Mouse (Mus musculus) megakaryocyte, adult 5-6 weeks (primary cell): Measurements from ENCODE around the gene Ebf1. TPM values are rescaled to one million over a fixed set of nuclear protein-coding genes. Genes with fewer than 3 reads are reported as not detected.

Experiments
- ATAC-seq: 2 replicates; pipeline ENCODE4 v1.8.0; 2016; ENCODE audit warnings: mild to moderate bottlenecking, inconsistent platforms; ENCODE audit not compliant: poor library complexity, severe bottlenecking
- total RNA-seq, 2 experiments: library from RNA; stranded (forward) in 1 of 2; stranded (reverse) in 1 of 2; fragments of 153-499, 151-499 nt in 1 of 2; fragments of 221-1000, 200-1000 nt in 1 of 2; gene quantifications; 2 replicates each; pipeline versions ENCODE4 v1.2.3 to v1.2.4; 2015 to 2017

Gene Ebf1
- total RNA-seq, 2 experiments from 2014 or later, result 0.09 TPM; not detected in 1

GRCm38 (mm10) chr11:44701221-44701810 lies 84.2 kb downstream of the Ebf1 start:
- no peak for ATAC-seq

- ATAC-seq, result no peak
Measured at GRCm38 (mm10) chr11:44701864-44702263, 84.7 kb downstream of the Ebf1 start.

- no peak for ATAC-seq
Measured at GRCm38 (mm10) chr11:44702716-44703486, 85.8 kb downstream of the Ebf1 start.

- ATAC-seq, result no peak
Measured at GRCm38 (mm10) chr11:44703951-44704350, 86.8 kb downstream of the Ebf1 start.

- ATAC-seq, result no peak
Measured at GRCm38 (mm10) chr11:44705811-44706210, 88.7 kb downstream of the Ebf1 start.

GRCm38 (mm10) chr11:44706386-44706785 lies 89.3 kb downstream of the Ebf1 start:
- no peak for ATAC-seq

GRCm38 (mm10) chr11:44707381-44708289 lies 90.5 kb downstream of the Ebf1 start:
- ATAC-seq, result no peak

- no peak for ATAC-seq
Measured at GRCm38 (mm10) chr11:44708290-44708685, 91.2 kb downstream of the Ebf1 start.

GRCm38 (mm10) chr11:44709073-44709618 lies 92.0 kb downstream of the Ebf1 start:
- no peak for ATAC-seq

GRCm38 (mm10) chr11:44709869-44710460 lies 92.8 kb downstream of the Ebf1 start:
- ATAC-seq, result no peak

- ATAC-seq, result no peak
Measured at GRCm38 (mm10) chr11:44710861-44711260, 93.7 kb downstream of the Ebf1 start.

- ATAC-seq, result no peak
Measured at GRCm38 (mm10) chr11:44714188-44714587, 97.1 kb downstream of the Ebf1 start.

- ATAC-seq, result no peak
Measured at GRCm38 (mm10) chr11:44715776-44716175, 98.7 kb downstream of the Ebf1 start.

- ATAC-seq, result no peak
Measured at GRCm38 (mm10) chr11:44716928-44717327, 99.8 kb downstream of the Ebf1 start.

GRCm38 (mm10) chr11:44717636-44718035 lies 100.5 kb downstream of the Ebf1 start:
- ATAC-seq, result no peak

GRCm38 (mm10) chr11:44721976-44722375 lies 104.9 kb downstream of the Ebf1 start:
- no peak for ATAC-seq

GRCm38 (mm10) chr11:44723950-44724502 lies 106.9 kb downstream of the Ebf1 start:
- ATAC-seq, result no peak

GRCm38 (mm10) chr11:44725732-44726131 lies 108.6 kb downstream of the Ebf1 start:
- ATAC-seq, result no peak

GRCm38 (mm10) chr11:44727376-44727775 lies 110.3 kb downstream of the Ebf1 start:
- no peak for ATAC-seq

GRCm38 (mm10) chr11:44727821-44728220 lies 110.7 kb downstream of the Ebf1 start:
- ATAC-seq, result no peak
